Mouse (Mus musculus) CH12.LX (cell line): Measurements from ENCODE around the gene Mrpl38. TPM values are rescaled to one million over a fixed set of nuclear protein-coding genes. Genes with fewer than 3 reads are reported as not detected.

Experiments
- DNase-seq: peaks from one replicate; pipeline ENCODE4 v3.0.0-alpha.2; 2013; ENCODE audit errors: extremely low read depth
- H3K27ac ChIP-seq: 2 replicates; pipeline ENCODE4 v1.5.1; 2012; ENCODE audit warnings: low read depth, mild to moderate bottlenecking, control low read depth, moderate library complexity; ENCODE audit not compliant: insufficient read depth
- H3K27me3 ChIP-seq: replicated peaks from 2 replicates; pipeline ENCODE3; 2012; ENCODE audit warnings: inconsistent platforms
- H3K36me3 ChIP-seq, 2 experiments: replicated peaks in 1 of 2; 2 replicates each; pipeline versions ENCODE3 to v1.6.1; 2012; ENCODE audit warnings: inconsistent platforms in 1 of 2, low read length in 1 of 2, mild to moderate bottlenecking in 1 of 2, mixed read lengths in 1 of 2, moderate library complexity in 1 of 2; ENCODE audit not compliant: control insufficient read depth in 1 of 2, insufficient read depth in 1 of 2
- H3K4me1 ChIP-seq, 2 experiments: 2 replicates each; pipeline ENCODE4 v1.6.1; 2012; ENCODE audit warnings: inconsistent platforms in 1 of 2, moderate library complexity in 1 of 2; ENCODE audit not compliant: insufficient read depth in 2 of 2, control insufficient read depth in 1 of 2
- H3K4me2 ChIP-seq: 2 replicates; pipeline ENCODE4 v1.6.1; 2012; ENCODE audit warnings: low read depth, mild to moderate bottlenecking, control low read depth; ENCODE audit not compliant: poor library complexity, insufficient read depth, severe bottlenecking
- H3K4me3 ChIP-seq, 3 experiments: fragments of 150-350 bp in 1 of 3; sonication (generic) in 1 of 3; replicated peaks in 1 of 3; 2 replicates each; pipeline versions ENCODE3 to v1.5.1; 2011 to 2012; ENCODE audit warnings: low read depth in 2 of 3, low read length in 2 of 3, mild to moderate bottlenecking in 2 of 3, moderate library complexity in 2 of 3, control low read depth in 1 of 3, improper control_type of control experiment in 1 of 3, inconsistent platforms in 1 of 3, mixed read lengths in 1 of 3; ENCODE audit not compliant: poor library complexity in 1 of 3
- H3K79me2 ChIP-seq: replicated peaks from 2 replicates; pipeline ENCODE4 v1.6.1; 2012; ENCODE audit warnings: mild to moderate bottlenecking, moderate library complexity; ENCODE audit not compliant: control insufficient read depth, poor library complexity, insufficient read depth, severe bottlenecking; ENCODE audit errors: extremely low read depth
- H3K9ac ChIP-seq: 2 replicates; pipeline ENCODE4 v1.6.1; 2012; ENCODE audit warnings: low read depth, mild to moderate bottlenecking, control low read depth, moderate library complexity; ENCODE audit not compliant: insufficient read depth
- H3K9me3 ChIP-seq: replicated peaks from 2 replicates; pipeline ENCODE3; 2012; ENCODE audit warnings: low read length, inconsistent platforms, mixed read lengths
- CTCF ChIP-seq, 2 experiments: IDR thresholded peaks in 1 of 2; conservative IDR thresholded peaks in 1 of 2; 2 replicates each; pipeline ENCODE4 v1.5.1; 2011 to 2012; ENCODE audit warnings: low read depth in 2 of 2, low read length in 2 of 2, improper control_type of control experiment in 1 of 2, inconsistent platforms in 1 of 2, mild to moderate bottlenecking in 1 of 2, moderate library complexity in 1 of 2
- E2F4 ChIP-seq: IDR thresholded peaks from 2 replicates; pipeline ENCODE4 v1.6.1; 2011; ENCODE audit warnings: low read depth, low read length, improper control_type of control experiment; ENCODE audit not compliant: insufficient replicate concordance
- EP300 ChIP-seq: IDR thresholded peaks from 2 replicates; pipeline ENCODE4 v1.6.1; 2011; ENCODE audit warnings: low read length, improper control_type of control experiment
- KAT2A ChIP-seq: IDR thresholded peaks from 2 replicates; pipeline ENCODE4 v1.6.1; 2012; ENCODE audit warnings: low read length, improper control_type of control experiment, inconsistent platforms; ENCODE audit not compliant: insufficient replicate concordance
- MAFK ChIP-seq: IDR thresholded peaks from 2 replicates; pipeline ENCODE4 v1.6.1; 2011; ENCODE audit warnings: low read length, improper control_type of control experiment; ENCODE audit not compliant: insufficient replicate concordance
- MAX ChIP-seq: IDR thresholded peaks from 2 replicates; pipeline ENCODE4 v1.6.1; 2011; ENCODE audit warnings: low read length, improper control_type of control experiment
- MAZ ChIP-seq: IDR thresholded peaks from 2 replicates; pipeline ENCODE4 v1.6.1; 2012; ENCODE audit warnings: low read depth, mild to moderate bottlenecking, inconsistent platforms, low read length, improper control_type of control experiment, moderate library complexity
- MEF2A ChIP-seq: IDR thresholded peaks from 2 replicates; pipeline ENCODE4 v1.6.1; 2014; ENCODE audit warnings: low read depth, mild to moderate bottlenecking, inconsistent platforms, low read length, improper control_type of control experiment, borderline replicate concordance
- NRF1 ChIP-seq: IDR thresholded peaks from 2 replicates; pipeline ENCODE4 v1.6.1; 2014; ENCODE audit warnings: low read depth, mild to moderate bottlenecking, inconsistent platforms, low read length, improper control_type of control experiment, moderate library complexity
- PAX5 ChIP-seq: IDR thresholded peaks from 2 replicates; pipeline ENCODE4 v1.6.1; 2012; ENCODE audit warnings: low read length, inconsistent platforms, mixed read lengths
- POLR2A ChIP-seq: IDR thresholded peaks from 2 replicates; pipeline ENCODE4 v1.6.1; 2011; ENCODE audit warnings: low read depth, mild to moderate bottlenecking, improper control_type of control experiment, low read length
- UBTF ChIP-seq: IDR thresholded peaks from 2 replicates; pipeline ENCODE4 v1.6.1; 2012; ENCODE audit warnings: low read depth, mild to moderate bottlenecking, inconsistent platforms, low read length, improper control_type of control experiment, moderate library complexity
- USF1 ChIP-seq: IDR thresholded peaks from 2 replicates; pipeline ENCODE4 v1.6.1; 2014; ENCODE audit warnings: low read depth, mild to moderate bottlenecking, inconsistent platforms, low read length, improper control_type of control experiment
- USF2 ChIP-seq: conservative IDR thresholded peaks from 2 replicates; pipeline ENCODE4 v1.6.1; 2011; ENCODE audit warnings: low read depth, low read length, improper control_type of control experiment
- ZKSCAN1 ChIP-seq: IDR thresholded peaks from 2 replicates; pipeline ENCODE4 v1.6.1; 2012; ENCODE audit warnings: low read depth, inconsistent platforms, low read length, improper control_type of control experiment, borderline replicate concordance
- ZMIZ1 ChIP-seq: IDR thresholded peaks from 2 replicates; pipeline ENCODE4 v1.6.1; 2012; ENCODE audit warnings: low read depth, mild to moderate bottlenecking, inconsistent platforms, low read length, improper control_type of control experiment
- ZNF384 ChIP-seq: IDR thresholded peaks from 2 replicates; pipeline ENCODE4 v1.6.1; 2012; ENCODE audit warnings: low read depth, low read length, improper control_type of control experiment, inconsistent platforms
- dilution Hi-C: fragments of 300-500 bp; cut with MboI; formaldehyde crosslinking; loops from 2 replicates; pipeline ENCODE4 v1.14.3; 2020; ENCODE audit warnings: low sequenced_read_pairs; ENCODE audit not compliant: extremely low pct_unique_long_range_greater_than_20kb, extremely low pct_ligation_motif_present
- in situ Hi-C: fragments of 300-500 bp; cut with MboI; formaldehyde crosslinking; loops from 3 replicates; pipeline ENCODE4 v1.14.3; 2019; ENCODE audit warnings: low sequenced_read_pairs, low pct_ligation_motif_present, low pct_unique_long_range_greater_than_20kb, mixed read lengths
- polyA plus RNA-seq: library from polyadenylated mRNA; unstranded; fragments of >175 nt; gene quantifications from 2 replicates; pipeline ENCODE4 v1.2.1, GENCODE M21; 2012; ENCODE audit warnings: low read depth; ENCODE audit not compliant: insufficient read length
- total RNA-seq, 2 experiments: library from RNA; depleted of rRNA; stranded (reverse); fragments of 300-350 nt in 1 of 2; fragments of >200 nt in 1 of 2; gene quantifications; 2 replicates each; pipeline ENCODE4 v1.2.3; 2012 to 2014

The Mrpl38 gene
- total and polyA plus RNA-seq, 3 experiments: 109 to 188 (median 157) TPM

GRCm38 (mm10) chr11:116161312-116161711 lies 22.6 kb upstream of the Mrpl38 start:
- Histone ChIP-seq H3K9ac (no peak overlapping the region), H3K9me3 (no peaks in the 10 kb centered on the region), H3K27me3 (no peaks in the 10 kb centered on the region), H3K4me2 (no peak overlapping the region), H3K27ac (no peak overlapping the region), H3K36me3 (peaks cover 53 to 93% of the 10 kb centered on the region in 2 experiments), H3K79me2 (no peaks in the 10 kb centered on the region), H3K4me3 (no peak overlapping the region), H3K4me1 (no peaks in the 10 kb centered on the region)
- in situ Hi-C loops: no loop called here
- DNase-seq: no peak
- no peak for TF ChIP-seq MAX
- no peak for TF ChIP-seq POLR2A
- no peak for TF ChIP-seq MAFK
- dilution Hi-C loops: no loop called here

- Histone ChIP-seq H3K4me1 (no peaks in the 10 kb centered on the region), H3K4me3 (no peak overlapping the region), H3K9ac (no peak overlapping the region), H3K4me2 (no peak overlapping the region), H3K27me3 (no peaks in the 10 kb centered on the region), H3K36me3 (peaks cover 97 to 100% of the 10 kb centered on the region in 2 experiments), H3K9me3 (no peaks in the 10 kb centered on the region), H3K27ac (no peak overlapping the region), H3K79me2 (no peaks in the 10 kb centered on the region)
- dilution Hi-C loops: no loop called here
- no peak for TF ChIP-seq ZKSCAN1
- no peak for TF ChIP-seq MAFK
- TF ChIP-seq ZNF384: no peak
- TF ChIP-seq KAT2A: no peak
- no peak for TF ChIP-seq ZMIZ1
- TF ChIP-seq PAX5: no peak
- no peak for TF ChIP-seq MAZ
- TF ChIP-seq USF2: no peak
- TF ChIP-seq MEF2A: no peak
- no peak for TF ChIP-seq CTCF (conservative IDR thresholded peaks at IDR 0.05 in 1 of 2, IDR thresholded peaks at IDR 0.05 in 1 of 2; ENCODE audit: low read depth in 2 of 2, low read length in 2 of 2)
- no peak for TF ChIP-seq NRF1
- TF ChIP-seq E2F4: no peak
- TF ChIP-seq EP300: no peak
- no peak for TF ChIP-seq UBTF
- TF ChIP-seq USF1: no peak
- DNase-seq: no peak
- in situ Hi-C loops: no loop called here
These were observed 12.3 kb upstream of the Mrpl38 start for GRCm38 (mm10) chr11:116150960-116151359.
